Mouse (Mus musculus) urinary bladder, postnatal 4 days (tissue): Measurements from ENCODE around the gene Tfdp1.
A peak's percentile ranks its signal among the peaks of the same experiment; 100 is the strongest.
"Not testable (repeated sequence)": the region's sequence is repeated elsewhere in the genome, so short reads cannot be mapped to it uniquely, and the experiment has no call there.

Experiments
- DNase-seq, 2 experiments: peaks; one replicate each; pipeline ENCODE4 v3.0.0; 2021 to 2022; ENCODE audit warnings: low spot score in 2 of 2

Tfdp1 gene

GRCm38 (mm10) chr8:13338255-13338860, at the start of gene Tfdp1:
Gene Tfdp1, plus strand, starts transcription at chr8:13338751.
- peak; percentile 78 to 81 for DNase-seq

- peak; percentile 59 to 74 for DNase-seq
These were observed 46.2 kb upstream of the Tfdp1 start for GRCm38 (mm10) chr8:13292364-13292763.

DNA sequence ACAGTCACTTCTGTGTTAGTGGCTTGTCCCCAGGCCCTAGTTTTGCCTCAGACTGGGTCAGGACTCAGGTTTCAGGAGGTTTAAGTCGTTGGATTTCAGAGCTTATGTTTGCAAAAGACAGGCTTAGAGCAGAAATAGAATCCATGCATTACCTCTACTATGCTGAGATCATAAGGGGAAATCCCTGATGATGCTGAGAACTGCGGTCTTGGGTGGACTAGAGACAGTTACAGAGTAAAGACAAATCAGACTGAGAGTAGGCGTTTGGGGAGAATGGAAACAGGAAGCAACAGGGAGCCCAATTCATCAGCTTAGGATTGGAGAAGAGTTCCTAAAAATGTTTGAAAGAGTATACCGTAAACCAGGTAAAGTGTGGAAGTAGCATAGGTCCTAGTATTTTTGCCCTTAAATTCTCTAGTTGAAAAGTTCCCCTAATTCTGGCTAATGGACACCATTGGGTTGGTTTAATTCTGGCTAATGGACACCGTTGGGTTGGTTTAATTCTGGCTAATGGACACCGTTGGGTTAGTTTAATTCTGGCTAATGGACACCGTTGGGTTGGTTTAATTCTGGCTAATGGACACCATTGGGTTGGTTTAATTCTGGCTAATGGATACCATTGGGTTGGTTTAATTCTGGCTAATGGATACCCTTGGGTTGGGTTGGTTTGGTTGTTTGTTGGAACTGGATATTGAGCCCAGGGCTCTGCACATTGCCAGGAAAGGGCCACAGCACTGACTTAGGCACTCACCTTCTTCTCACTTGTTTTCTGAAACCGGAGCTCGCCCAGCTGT, 44.7 kb upstream of the Tfdp1 start:
- DNase-seq, result no peak

GRCm38 (mm10) chr8:13299571-13299970, 39.0 kb upstream of the Tfdp1 start:
- no peak for DNase-seq

GRCm38 (mm10) chr8:13301036-13301435, 37.5 kb upstream of the Tfdp1 start:
- no peak for DNase-seq

DNA sequence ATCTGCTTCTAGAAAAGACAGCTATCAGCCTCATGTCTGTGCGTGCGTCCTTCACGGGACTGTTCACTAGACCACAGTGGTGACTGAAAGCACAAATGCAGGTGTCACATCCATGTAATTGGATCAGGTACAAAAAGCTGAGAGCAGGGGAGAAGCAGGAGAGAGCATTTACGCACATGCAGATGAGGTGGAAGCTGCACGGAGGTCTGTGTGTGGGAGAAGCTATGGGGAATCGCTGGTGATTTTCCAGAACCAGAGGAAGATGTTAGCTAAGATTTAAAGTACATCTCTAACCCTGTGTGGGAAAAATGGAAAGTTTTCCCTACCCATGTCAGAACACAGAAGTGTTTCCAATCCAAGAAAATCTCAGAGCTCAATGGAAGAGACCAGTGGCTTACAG, 33.1 kb upstream of the Tfdp1 start:
- DNase-seq, result no peak

DNA sequence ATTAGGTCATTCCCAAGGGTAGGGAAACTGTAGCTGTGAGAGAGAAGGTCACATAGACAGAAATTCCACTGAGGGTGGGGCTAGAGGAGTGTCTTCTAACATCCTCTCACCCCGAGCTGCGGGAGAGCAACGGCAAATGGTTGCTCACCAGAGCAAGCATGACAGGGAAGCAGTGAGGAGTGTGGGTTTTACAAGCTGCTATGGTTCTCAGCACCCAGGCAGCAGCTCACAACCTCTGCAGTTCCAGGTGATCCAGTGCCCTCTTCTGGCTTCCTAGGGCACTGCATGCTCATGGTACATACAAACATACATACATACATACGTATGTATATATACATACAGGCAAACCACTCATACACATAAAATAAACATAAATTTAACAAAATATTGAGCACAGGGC, 32.7 kb upstream of the Tfdp1 start:
- no peak for DNase-seq

DNA sequence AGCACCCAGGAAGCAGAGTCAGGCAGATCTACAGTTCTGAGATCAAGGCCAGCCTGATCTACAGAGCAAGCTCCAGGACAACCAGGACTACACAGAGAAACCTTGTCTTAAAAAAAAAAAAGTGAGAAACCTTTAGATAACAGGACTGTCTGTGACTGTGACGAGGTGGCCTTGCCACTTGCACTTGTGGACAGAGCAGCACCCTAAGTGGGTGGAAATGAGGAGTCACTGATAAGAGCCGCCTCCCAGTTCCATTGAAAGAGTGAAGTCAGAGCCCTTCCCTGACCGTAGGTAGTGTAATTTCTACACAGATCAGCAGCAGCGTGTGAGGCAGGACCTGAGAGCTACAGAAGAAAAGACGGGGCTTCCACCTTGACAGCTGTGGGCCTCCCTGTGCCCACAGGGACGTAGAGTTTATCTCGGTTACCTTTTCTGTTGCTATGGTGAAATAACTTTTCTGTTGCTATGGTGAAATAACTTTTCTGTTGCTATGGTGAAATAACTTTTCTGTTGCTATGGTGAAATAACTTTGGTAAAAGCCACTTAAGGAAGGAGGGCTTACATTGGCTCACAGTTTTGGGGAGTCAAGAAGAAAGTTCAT, 32.1 kb upstream of the Tfdp1 start:
- DNase-seq, result no peak

- DNase-seq, result no peak
These were observed 31.6 kb upstream of the Tfdp1 start for GRCm38 (mm10) chr8:13306916-13307315.

DNA sequence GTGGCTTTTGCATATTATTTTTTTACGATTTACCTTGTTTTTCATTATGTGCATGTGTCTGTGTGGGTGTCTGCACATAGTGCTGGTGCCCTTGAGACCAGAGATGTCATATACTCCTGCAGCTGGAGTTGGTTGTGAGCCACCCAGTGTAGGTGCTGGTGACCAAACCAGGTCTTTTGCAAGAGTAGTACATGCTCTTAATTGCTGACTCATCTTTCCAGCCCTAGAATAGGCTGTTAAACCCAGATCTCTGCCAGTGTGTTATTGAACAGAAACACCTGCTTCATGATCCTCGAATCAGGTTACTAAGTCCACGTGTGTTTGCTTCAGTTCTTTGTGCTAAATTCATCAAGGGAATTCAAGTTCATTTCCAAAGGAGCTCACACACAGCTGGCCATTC, 23.6 kb upstream of the Tfdp1 start:
- DNase-seq, result no peak

DNA sequence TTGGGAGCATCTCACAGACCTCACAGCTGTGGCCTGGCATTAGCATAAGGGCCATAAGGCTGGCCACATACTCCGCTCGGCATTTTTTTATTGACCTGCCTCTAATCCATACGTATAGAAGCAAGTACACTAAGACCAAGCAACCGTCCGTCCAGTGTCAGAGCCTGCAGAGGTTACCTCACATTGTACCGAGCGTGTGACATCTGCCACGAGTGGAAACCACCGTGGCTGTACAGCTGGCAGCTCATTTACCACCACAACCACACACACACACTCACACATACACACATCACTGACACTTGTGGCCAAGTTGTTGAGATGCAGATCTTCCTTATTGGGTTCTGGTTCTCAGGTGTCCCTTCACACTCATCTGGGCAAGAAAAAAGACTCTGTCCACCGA, 21.9 kb upstream of the Tfdp1 start:
- DNase-seq, result no peak

GRCm38 (mm10) chr8:13326598-13326997, 12.0 kb upstream of the Tfdp1 start:
- DNase-seq, result no peak

DNA sequence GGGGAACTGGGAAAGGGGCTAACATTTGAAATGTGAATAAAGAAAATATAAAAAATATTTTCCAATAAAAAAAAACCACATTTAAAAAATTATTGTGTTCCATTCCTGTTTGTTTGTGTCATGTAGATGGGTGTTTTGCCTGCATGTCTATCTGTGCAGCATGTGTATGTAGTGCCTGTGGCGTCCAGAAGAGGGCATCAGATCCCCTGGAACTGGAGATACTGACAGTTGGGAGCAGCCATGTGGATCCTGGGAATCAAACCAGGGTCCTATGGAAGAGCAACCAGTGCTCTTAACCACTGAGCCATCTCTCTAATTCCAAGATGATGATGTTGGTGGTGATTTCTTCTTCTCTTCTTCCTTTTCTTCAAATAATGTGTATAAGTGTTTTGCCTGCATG, 3.9 kb upstream of the Tfdp1 start:
- no peak for DNase-seq

GRCm38 (mm10) chr8:13337245-13337644, 1.3 kb upstream of the Tfdp1 start:
- not testable (repeated sequence) for DNase-seq

GRCm38 (mm10) chr8:13337678-13338077, 873 bp upstream of the Tfdp1 start:
- no peak for DNase-seq

GRCm38 (mm10) chr8:13338901-13339645, 522 bp downstream of the Tfdp1 start:
- peak in 1 of 2 experiments; percentile 44 for DNase-seq

GRCm38 (mm10) chr8:13339646-13339990, 1.1 kb downstream of the Tfdp1 start:
- DNase-seq, result no peak

- DNase-seq, result no peak
These were observed 2.1 kb downstream of the Tfdp1 start for GRCm38 (mm10) chr8:13340650-13341049.

GRCm38 (mm10) chr8:13342340-13342739, 3.8 kb downstream of the Tfdp1 start:
- DNase-seq, result no peak

DNA sequence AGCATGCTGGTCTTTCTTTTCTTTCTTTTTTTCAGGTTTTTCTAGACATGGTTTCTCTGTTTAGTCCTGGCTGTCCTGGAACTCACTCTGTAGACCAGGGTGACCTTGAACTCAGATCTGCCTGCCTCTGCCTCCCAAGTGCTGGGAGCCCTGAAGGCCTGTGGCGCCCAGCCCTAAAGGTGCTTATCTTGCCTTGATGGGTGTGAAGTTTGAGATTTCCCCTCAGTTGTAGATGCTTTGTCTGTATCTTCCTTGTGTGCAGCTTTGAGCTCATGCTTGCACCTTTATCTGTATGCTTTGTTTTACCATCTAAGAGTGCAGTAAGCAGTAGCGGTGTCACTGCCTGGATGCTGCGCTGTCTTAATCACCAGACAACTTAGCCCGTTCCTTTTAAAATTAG, 4.6 kb downstream of the Tfdp1 start:
- DNase-seq, result no peak

DNA sequence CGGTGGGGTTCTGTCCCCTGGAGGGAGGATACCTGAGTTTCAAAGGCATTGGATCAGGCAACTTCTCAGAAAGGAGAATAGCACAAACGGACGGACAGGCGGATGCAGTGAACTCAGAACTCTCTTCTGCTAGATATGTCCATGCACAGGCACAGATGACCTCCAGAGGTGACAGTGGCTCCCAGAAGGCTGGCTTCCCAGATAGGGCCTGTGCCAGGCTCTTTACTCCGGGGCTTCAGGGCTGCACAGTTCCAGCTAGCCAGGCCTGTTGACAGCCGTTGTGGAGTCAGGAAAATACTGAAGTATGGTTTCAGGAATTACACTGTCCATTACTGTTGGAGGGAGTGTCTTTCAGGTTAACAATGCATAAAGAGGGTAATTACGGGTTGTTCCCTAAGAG, 11.5 kb downstream of the Tfdp1 start:
- no peak for DNase-seq

GRCm38 (mm10) chr8:13351593-13351992, 13.0 kb downstream of the Tfdp1 start:
- no peak for DNase-seq
